Mouse (Mus musculus): Measurements from ENCODE around the gene Fermt3. TPM values are rescaled to one million over a fixed set of nuclear protein-coding genes. Genes with fewer than 3 reads are reported as not detected.

Gene Fermt3
- polyA plus RNA-seq, 1 experiment = 2.0 TPM

- peak overlapping the region; percentile 67 for H3K4me3 ChIP-seq (ENCODE audit: insufficient read depth, low read depth, low read length)
- H3K4me1 ChIP-seq (ENCODE audit: control insufficient read depth, insufficient read depth, insufficient read length, low read length) = peaks cover 12% of the 10 kb centered on the region
- H3K27ac ChIP-seq (replicated peaks; ENCODE audit: low read depth, low read length) = no peak overlapping the region; the same call in 1 of the 2 replicates
Measured at GRCm38 (mm10) chr19:6987904-6988285, 31.4 kb downstream of the Fermt3 start.

- peak within 1 kb of the TSS; percentile 69 for H3K27ac ChIP-seq (replicated peaks; ENCODE audit: low read depth, low read length)
- H3K4me1 ChIP-seq (ENCODE audit: control insufficient read depth, insufficient read depth, insufficient read length, low read length) = peaks cover 11% of the 10 kb centered on the region
- H3K4me3 ChIP-seq (ENCODE audit: insufficient read depth, low read depth, low read length) = peak within 1 kb of the TSS; percentile 76
Measured at GRCm38 (mm10) chr19:6987061-6987903, 32.0 kb downstream of the Fermt3 start, which contains the start of gene Vegfb. TSS of gene Vegfb (minus strand) at chr19:6987651.

GRCm38 (mm10) chr19:6985951-6986708 lies 33.1 kb downstream of the Fermt3 start:
- H3K4me1 ChIP-seq (ENCODE audit: control insufficient read depth, insufficient read depth, insufficient read length, low read length) = peaks cover 11% of the 10 kb centered on the region
- H3K27ac ChIP-seq (replicated peaks; ENCODE audit: low read depth, low read length) = peak overlapping the region; percentile 69
- peak overlapping the region; percentile 76 for H3K4me3 ChIP-seq (ENCODE audit: insufficient read depth, low read depth, low read length)

- Histone ChIP-seq H3K27ac (replicated peaks; ENCODE audit: low read depth, low read length) (no peak overlapping the region), H3K4me1 (ENCODE audit: control insufficient read depth, insufficient read depth, insufficient read length, low read length) (peaks cover 11% of the 10 kb centered on the region), H3K4me3 (ENCODE audit: insufficient read depth, low read depth, low read length) (no peak overlapping the region)
Measured at GRCm38 (mm10) chr19:6985300-6985699, 34.0 kb downstream of the Fermt3 start.

- peaks cover 11% of the 10 kb centered on the region for H3K4me1 ChIP-seq (ENCODE audit: control insufficient read depth, insufficient read depth, insufficient read length, low read length)
- no peak overlapping the region for H3K4me3 ChIP-seq (ENCODE audit: insufficient read depth, low read depth, low read length)
- no peak overlapping the region for H3K27ac ChIP-seq (replicated peaks; ENCODE audit: low read depth, low read length)
Measured at GRCm38 (mm10) chr19:6983621-6984020, 35.6 kb downstream of the Fermt3 start.

GRCm38 (mm10) chr19:6981465-6981864 lies 37.8 kb downstream of the Fermt3 start:
- Histone ChIP-seq H3K4me3 (ENCODE audit: insufficient read depth, low read depth, low read length) (peak overlapping the region; percentile 4; the same call in 1 of the 2 replicates), H3K27ac (replicated peaks; ENCODE audit: low read depth, low read length) (peak overlapping the region; percentile 99), H3K4me1 (ENCODE audit: control insufficient read depth, insufficient read depth, insufficient read length, low read length) (peaks cover 6% of the 10 kb centered on the region; the same call in 1 of the 2 replicates)

- Histone ChIP-seq H3K4me3 (ENCODE audit: insufficient read depth, low read depth, low read length) (peak within 1 kb of the TSS; percentile 84), H3K4me1 (ENCODE audit: control insufficient read depth, insufficient read depth, insufficient read length, low read length) (no peaks in the 10 kb centered on the region), H3K27ac (replicated peaks; ENCODE audit: low read depth, low read length) (peak within 1 kb of the TSS; percentile 99)
Measured at GRCm38 (mm10) chr19:6980381-6981093, 38.7 kb downstream of the Fermt3 start, which contains the start of gene Fkbp2. TSS of gene Fkbp2 (minus strand) at chr19:6980501.

- H3K27ac ChIP-seq (replicated peaks; ENCODE audit: low read depth, low read length) = peak overlapping the region; percentile 69
- no peaks in the 10 kb centered on the region for H3K4me1 ChIP-seq (ENCODE audit: control insufficient read depth, insufficient read depth, insufficient read length, low read length)
- peak overlapping the region; percentile 68 for H3K4me3 ChIP-seq (ENCODE audit: insufficient read depth, low read depth, low read length)
Measured at GRCm38 (mm10) chr19:6979486-6980380, 39.5 kb downstream of the Fermt3 start.

GRCm38 (mm10) chr19:6979001-6979479 lies 40.2 kb downstream of the Fermt3 start:
- H3K27ac ChIP-seq (replicated peaks; ENCODE audit: low read depth, low read length) = 0 out of 2 replicates have a peak overlapping the region, but pooled peaks have one; percentile 1
- no peaks in the 10 kb centered on the region for H3K4me1 ChIP-seq (ENCODE audit: control insufficient read depth, insufficient read depth, insufficient read length, low read length)
- H3K4me3 ChIP-seq (ENCODE audit: insufficient read depth, low read depth, low read length) = peak overlapping the region; percentile 63

GRCm38 (mm10) chr19:6978639-6978974 lies 40.7 kb downstream of the Fermt3 start:
- H3K4me3 ChIP-seq (ENCODE audit: insufficient read depth, low read depth, low read length) = peak overlapping the region; percentile 63; the same call in 1 of the 2 replicates
- no peaks in the 10 kb centered on the region for H3K4me1 ChIP-seq (ENCODE audit: control insufficient read depth, insufficient read depth, insufficient read length, low read length)
- no peak overlapping the region for H3K27ac ChIP-seq (replicated peaks; ENCODE audit: low read depth, low read length)

GRCm38 (mm10) chr19:6977759-6978638 lies 41.3 kb downstream of the Fermt3 start:
- Histone ChIP-seq H3K4me3 (ENCODE audit: insufficient read depth, low read depth, low read length) (0 out of 2 replicates have a peak overlapping the region, but pooled peaks have one; percentile 63), H3K27ac (replicated peaks; ENCODE audit: low read depth, low read length) (no peak overlapping the region), H3K4me1 (ENCODE audit: control insufficient read depth, insufficient read depth, insufficient read length, low read length) (no peaks in the 10 kb centered on the region)

GRCm38 (mm10) chr19:6975537-6976521 lies 43.4 kb downstream of the Fermt3 start, which contains the start of gene Plcb3:
TSS of gene Plcb3 (minus strand) at chr19:6976470.
- H3K27ac ChIP-seq (replicated peaks; ENCODE audit: low read depth, low read length) = peak within 1 kb of the TSS; percentile 92
- peak within 1 kb of the TSS; percentile 80 for H3K4me3 ChIP-seq (ENCODE audit: insufficient read depth, low read depth, low read length)
- H3K4me1 ChIP-seq (ENCODE audit: control insufficient read depth, insufficient read depth, insufficient read length, low read length) = no peaks in the 10 kb centered on the region

Measured in brown adipose tissue, adult 24 weeks (tissue).